Mouse (Mus musculus) forebrain, embryonic 11.5 days (tissue): ENCODE data around the gene Me1. TPM values are rescaled to one million over a fixed set of nuclear protein-coding genes. Genes with fewer than 3 reads are reported as not detected.

Source experiments
- ATAC-seq: fragments of 200-750 bp; cut with Nextera tagmentation; replicated peaks from 2 replicates; pipeline ENCODE4 v1.8.0; 2017; ENCODE audit warnings: moderate TSS enrichment; ENCODE audit not compliant: low FRiP score
- DNase-seq: peaks from one replicate; pipeline ENCODE4 v3.0.0-alpha.2; 2017; ENCODE audit warnings: low spot score
- H3K27ac ChIP-seq: fragments of 300-500 bp; sonication (generic); 2 replicates; pipeline ENCODE4 v1.5.1; 2014; ENCODE audit warnings: low read depth, low read length
- H3K27me3 ChIP-seq: fragments of 300-500 bp; sonication (generic); 2 replicates; pipeline ENCODE4 v1.6.1; 2014; ENCODE audit warnings: mild to moderate bottlenecking, low read length, mixed read lengths; ENCODE audit not compliant: control insufficient read depth, insufficient read depth
- H3K36me3 ChIP-seq: fragments of 300-500 bp; sonication (generic); 2 replicates; pipeline ENCODE4 v1.6.1; 2014; ENCODE audit warnings: mild to moderate bottlenecking, low read length, moderate library complexity, mixed read lengths; ENCODE audit not compliant: control insufficient read depth, insufficient read depth
- H3K4me1 ChIP-seq: fragments of 300-500 bp; sonication (generic); replicated peaks from 2 replicates; pipeline ENCODE4 v1.6.1; 2014; ENCODE audit warnings: low read length, mixed read lengths; ENCODE audit not compliant: control insufficient read depth, insufficient read depth
- H3K4me2 ChIP-seq: fragments of 300-500 bp; sonication (generic); 2 replicates; pipeline ENCODE4 v1.6.1; 2014; ENCODE audit warnings: low read depth, mild to moderate bottlenecking, low read length, moderate library complexity, mixed read lengths; ENCODE audit not compliant: severe bottlenecking
- H3K4me3 ChIP-seq: fragments of 300-500 bp; sonication (generic); 2 replicates; pipeline ENCODE4 v1.5.1; 2014; ENCODE audit warnings: low read depth, low read length
- H3K9ac ChIP-seq: fragments of 300-500 bp; sonication (generic); 2 replicates; pipeline ENCODE4 v1.6.1; 2014; ENCODE audit warnings: low read length
- H3K9me3 ChIP-seq: fragments of 300-500 bp; sonication (generic); 2 replicates; pipeline ENCODE4 v1.6.1; 2016; ENCODE audit warnings: low read length, mixed read lengths; ENCODE audit not compliant: control insufficient read depth
- WGBS: fragments of 180-500 bp; shearing (Covaris S2); extraction: QIAGEN DNeasy Blood & Tissue Kit; methylation state at CpG from one replicate; pipeline ENCODE4 v1.1.7; 2014; 5-methylcytosine and 5-hydroxymethylcytosine counted together
- polyA plus RNA-seq: library from polyadenylated mRNA; unstranded; fragments of >200 nt; fragmentation: Nextera tagmentation; extraction: Ambion mirVana; gene quantifications from 2 replicates; pipeline ENCODE4 v1.2.1, GENCODE M21; 2014

Gene Me1
- polyA plus RNA-seq, 1 experiment from 2014 or later, result 10.7 TPM

DNA sequence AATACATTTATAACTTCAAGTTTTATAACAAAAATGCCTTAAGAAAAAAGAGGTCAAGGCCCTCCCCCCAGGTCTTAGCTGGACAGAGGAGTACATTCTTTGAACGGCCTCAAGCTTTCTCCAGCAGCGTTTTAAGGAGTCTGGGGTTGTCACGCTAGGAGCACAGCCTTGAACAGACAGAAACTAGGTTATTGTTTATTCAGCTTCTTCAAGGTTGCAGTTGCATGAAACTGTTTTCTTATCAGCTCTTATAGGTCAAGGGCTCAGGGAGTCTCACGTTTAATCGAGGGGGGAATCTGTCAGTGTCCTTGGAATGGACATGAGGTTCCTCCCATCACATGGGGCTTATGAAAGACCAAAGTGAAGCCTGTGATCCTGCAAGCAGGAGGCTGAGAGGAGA is 21.4 kb upstream of the Me1 start:
- H3K9me3 ChIP-seq, result no peaks in the 10 kb centered on the region
- no peaks in the 10 kb centered on the region for H3K4me1 ChIP-seq
- no peaks in the 10 kb centered on the region for H3K27me3 ChIP-seq
- no peak overlapping the region for H3K4me3 ChIP-seq
- H3K36me3 ChIP-seq, result no peaks in the 10 kb centered on the region
- H3K9ac ChIP-seq, result no peak overlapping the region
- H3K4me2 ChIP-seq, result no peak overlapping the region
- H3K27ac ChIP-seq, result no peak overlapping the region
- ATAC-seq, result no peak
- no peak for DNase-seq
- WGBS, result 83% methylated on average over 5 of the region's 5 CpGs

DNA sequence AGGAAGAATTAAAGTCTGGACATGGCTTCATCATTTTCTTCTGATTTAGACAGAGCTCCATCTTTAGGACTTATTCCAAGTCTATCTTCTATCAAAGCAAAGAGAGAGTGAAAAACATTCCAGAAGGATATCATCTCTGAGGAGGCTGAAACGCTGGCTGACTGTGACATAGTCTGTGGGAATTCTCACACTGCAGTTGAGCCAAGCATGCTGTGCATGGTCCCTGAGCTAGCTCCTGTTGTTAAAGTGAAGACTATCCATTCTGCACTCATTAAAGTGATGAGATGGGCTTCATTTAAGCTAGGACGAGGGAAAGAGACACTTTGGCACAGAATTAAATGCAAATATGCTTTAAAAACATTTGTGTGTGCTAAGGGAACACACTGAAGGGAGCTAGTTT is 20.8 kb upstream of the Me1 start:
- DNase-seq (no peak), ATAC-seq (no peak)
- H3K27ac ChIP-seq, result no peak overlapping the region
- 65% methylated on average over 2 of the region's 2 CpGs for WGBS
- no peak overlapping the region for H3K4me3 ChIP-seq
- H3K36me3 ChIP-seq, result no peaks in the 10 kb centered on the region
- H3K9me3 ChIP-seq, result no peaks in the 10 kb centered on the region
- no peak overlapping the region for H3K9ac ChIP-seq
- no peaks in the 10 kb centered on the region for H3K27me3 ChIP-seq
- H3K4me1 ChIP-seq, result no peaks in the 10 kb centered on the region
- H3K4me2 ChIP-seq, result no peak overlapping the region

DNA sequence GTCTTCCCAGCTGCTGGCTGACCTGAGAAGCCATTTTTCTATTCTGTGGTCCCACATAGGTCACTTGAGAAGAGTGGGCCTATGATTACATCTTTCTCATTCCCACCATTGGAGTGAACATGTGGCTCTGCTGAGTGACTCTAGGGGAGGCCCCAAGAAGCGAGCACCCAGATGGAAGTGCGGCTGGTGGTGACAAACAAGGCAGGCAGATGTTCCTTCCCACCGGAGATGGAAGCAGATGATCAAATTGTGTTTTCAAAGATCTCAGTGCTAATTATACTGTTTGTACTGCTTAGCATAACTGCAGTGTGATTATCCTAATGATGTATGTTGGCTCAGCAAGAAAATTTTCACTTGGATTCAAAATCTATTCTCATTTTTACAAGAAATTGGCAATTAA is 18.3 kb upstream of the Me1 start:
- Histone ChIP-seq H3K4me1 (no peaks in the 10 kb centered on the region), H3K36me3 (no peaks in the 10 kb centered on the region), H3K27me3 (no peaks in the 10 kb centered on the region), H3K27ac (no peak overlapping the region), H3K9ac (no peak overlapping the region), H3K9me3 (no peaks in the 10 kb centered on the region), H3K4me2 (no peak overlapping the region), H3K4me3 (no peak overlapping the region)
- 83% methylated on average over 3 of the region's 3 CpGs for WGBS
- DNase-seq (no peak), ATAC-seq (no peak)

DNA sequence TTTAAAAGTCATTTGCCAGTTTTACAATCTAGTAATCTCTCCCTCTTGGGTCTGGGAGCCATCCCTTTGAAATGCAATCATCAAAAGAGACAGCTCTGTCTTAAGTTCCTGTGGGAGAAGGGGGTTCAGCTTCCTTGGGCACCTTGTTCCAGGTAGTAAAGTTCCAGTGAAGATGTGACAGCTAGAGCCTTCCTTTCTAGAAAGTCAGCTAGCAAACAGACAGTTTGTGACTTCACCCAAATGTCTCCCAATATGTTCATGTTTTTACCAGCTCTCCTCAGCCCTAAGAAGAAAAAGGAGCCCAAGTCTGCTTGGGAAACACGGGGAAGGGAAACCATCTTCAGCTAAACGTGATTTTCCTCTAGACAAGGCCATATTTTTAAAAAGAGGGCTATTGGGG is 16.9 kb upstream of the Me1 start:
- no peak for DNase-seq
- no peaks in the 10 kb centered on the region for H3K36me3 ChIP-seq
- no peak overlapping the region for H3K27ac ChIP-seq
- 82% methylated on average over 2 of the region's 2 CpGs for WGBS
- H3K4me2 ChIP-seq, result no peak overlapping the region
- no peaks in the 10 kb centered on the region for H3K4me1 ChIP-seq
- ATAC-seq, result no peak
- H3K27me3 ChIP-seq, result no peaks in the 10 kb centered on the region
- no peak overlapping the region for H3K4me3 ChIP-seq
- H3K9me3 ChIP-seq, result no peaks in the 10 kb centered on the region
- no peak overlapping the region for H3K9ac ChIP-seq

DNA sequence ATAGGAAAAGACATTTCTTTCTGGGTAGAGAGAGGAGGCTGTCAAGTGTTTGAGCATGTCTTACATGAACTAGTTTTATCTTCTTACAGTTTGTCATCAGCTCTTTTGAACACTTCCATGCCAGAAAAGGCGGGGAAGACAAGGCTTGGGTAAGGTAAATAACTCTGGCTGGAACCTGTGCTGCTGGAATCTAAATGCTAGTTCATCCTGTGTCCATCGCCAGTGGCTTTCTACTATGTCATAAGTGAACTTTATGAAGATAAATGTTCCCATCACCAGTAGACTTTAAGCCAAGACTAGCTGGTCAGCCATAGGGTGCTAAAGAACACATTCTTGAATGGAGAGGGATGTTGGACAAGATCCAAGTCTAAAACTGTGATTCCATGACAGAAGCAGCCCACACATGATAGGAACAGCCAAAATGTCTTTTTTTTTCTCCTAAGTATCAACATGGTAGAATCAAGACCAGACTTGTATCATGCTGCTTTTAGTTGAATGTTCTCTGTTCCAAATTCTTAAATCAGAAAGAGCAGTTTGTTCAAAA is 14.4 kb upstream of the Me1 start:
- no peak for DNase-seq
- H3K9me3 ChIP-seq, result no peaks in the 10 kb centered on the region
- ATAC-seq, result no peak
- 84% methylated on average over 2 of the region's 2 CpGs for WGBS
- H3K27me3 ChIP-seq, result no peaks in the 10 kb centered on the region
- H3K36me3 ChIP-seq, result no peaks in the 10 kb centered on the region
- H3K4me1 ChIP-seq, result no peaks in the 10 kb centered on the region
- no peak overlapping the region for H3K4me3 ChIP-seq
- no peak overlapping the region for H3K9ac ChIP-seq
- no peak overlapping the region for H3K27ac ChIP-seq
- no peak overlapping the region for H3K4me2 ChIP-seq

DNA sequence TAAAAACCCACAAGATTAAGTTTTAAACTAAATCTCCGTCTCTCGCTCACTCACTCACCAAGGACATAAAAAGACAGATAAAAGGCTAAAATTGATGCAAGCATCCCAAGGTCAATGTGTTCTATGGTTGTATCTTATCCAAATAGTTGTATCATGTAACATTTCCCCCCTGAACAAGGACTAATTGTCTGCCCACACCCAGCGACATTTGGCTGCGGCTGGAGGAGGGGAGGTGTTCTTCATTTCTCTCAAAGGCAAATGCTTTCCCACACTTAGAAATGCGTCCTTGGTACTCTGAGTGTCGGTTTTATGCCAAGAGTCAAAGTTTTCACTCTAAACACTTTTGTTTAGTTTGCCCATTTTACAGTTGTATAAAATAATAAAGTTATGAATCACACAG is 13.2 kb upstream of the Me1 start:
- WGBS, result 77% methylated on average over 6 of the region's 6 CpGs

DNA sequence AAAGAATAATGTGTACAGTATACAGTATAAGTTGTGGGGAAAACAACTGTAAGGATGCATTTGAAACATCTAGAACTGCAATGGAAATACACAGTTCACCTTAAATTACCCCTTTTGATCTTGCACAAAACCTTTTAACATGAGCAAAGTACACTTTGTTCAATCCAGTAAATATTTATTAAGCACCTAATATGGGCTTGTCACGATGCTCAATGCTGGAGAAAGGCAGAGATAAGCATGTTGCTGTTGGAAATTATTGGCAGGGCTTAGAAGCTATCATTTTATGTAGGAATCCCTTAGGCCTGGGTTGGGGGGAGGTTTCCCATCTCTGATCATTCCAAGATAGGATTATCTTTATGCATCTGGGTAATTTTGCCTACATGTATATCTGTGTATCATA is 11.7 kb upstream of the Me1 start:
- DNase-seq (no peak), ATAC-seq (no peak)
- H3K4me3 ChIP-seq, result no peak overlapping the region
- no peaks in the 10 kb centered on the region for H3K36me3 ChIP-seq
- no peak overlapping the region for H3K9ac ChIP-seq
- no peaks in the 10 kb centered on the region for H3K9me3 ChIP-seq
- 71% methylated on average over 1 of the region's 1 CpGs for WGBS
- H3K27me3 ChIP-seq, result no peaks in the 10 kb centered on the region
- no peak overlapping the region for H3K4me2 ChIP-seq
- H3K27ac ChIP-seq, result no peak overlapping the region
- H3K4me1 ChIP-seq, result no peaks in the 10 kb centered on the region

More for the DNA sequence above, 13.2 kb upstream of the Me1 start:
- H3K36me3 ChIP-seq, result no peaks in the 10 kb centered on the region
- no peak overlapping the region for H3K9ac ChIP-seq
- no peak overlapping the region for H3K4me2 ChIP-seq
- H3K4me3 ChIP-seq, result no peak overlapping the region
- H3K27me3 ChIP-seq, result no peaks in the 10 kb centered on the region
- no peak for DNase-seq
- H3K4me1 ChIP-seq, result no peaks in the 10 kb centered on the region
- ATAC-seq, result no peak
- H3K9me3 ChIP-seq, result no peaks in the 10 kb centered on the region
- H3K27ac ChIP-seq, result no peak overlapping the region

DNA sequence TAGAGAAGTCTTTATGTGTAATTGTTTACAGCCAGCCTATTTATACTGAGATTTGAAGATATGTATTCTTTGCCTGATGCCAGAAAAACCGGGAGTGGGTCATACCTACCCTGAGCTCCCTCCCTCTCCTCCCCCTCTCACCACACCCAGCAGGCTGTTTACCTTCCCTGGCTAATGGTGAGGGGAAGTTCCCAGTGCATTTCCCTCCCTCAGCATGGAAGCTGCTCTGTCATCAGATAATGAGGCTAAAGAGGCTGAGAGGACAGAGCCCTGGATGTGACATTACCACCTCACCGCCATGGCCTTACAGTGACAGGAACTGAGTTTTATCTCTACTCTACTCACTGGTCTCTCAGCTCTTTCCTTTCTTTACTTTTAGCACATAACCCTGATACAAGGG is 6.1 kb upstream of the Me1 start:
- 13% methylated on average over 2 of the region's 2 CpGs for WGBS
- Histone ChIP-seq H3K27me3 (no peaks in the 10 kb centered on the region), H3K4me1 (no peaks in the 10 kb centered on the region), H3K4me3 (no peak overlapping the region), H3K9me3 (no peaks in the 10 kb centered on the region), H3K9ac (no peak overlapping the region), H3K4me2 (no peak overlapping the region), H3K36me3 (no peaks in the 10 kb centered on the region), H3K27ac (no peak overlapping the region)
- no peak for DNase-seq
- ATAC-seq, result no peak

DNA sequence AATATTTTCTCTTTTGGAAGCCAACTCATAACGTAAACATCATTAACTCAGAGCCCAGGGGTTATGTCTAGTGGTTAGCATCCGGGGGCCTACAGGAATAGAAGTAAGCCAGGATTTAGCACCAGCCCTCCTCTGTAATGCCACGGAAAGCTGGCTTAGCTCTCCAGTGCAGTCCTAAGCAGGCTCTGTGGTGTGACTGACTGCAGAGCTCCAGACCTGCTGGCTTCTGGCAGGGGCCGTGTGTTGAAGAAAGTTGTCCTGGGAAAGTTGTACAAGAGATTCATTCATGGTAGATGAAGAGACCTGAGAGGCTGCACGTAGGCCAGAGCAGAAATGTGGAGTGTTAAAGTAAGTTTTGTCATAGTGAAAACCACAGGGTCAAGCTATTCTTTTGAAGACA is 5.5 kb upstream of the Me1 start:
- Histone ChIP-seq H3K27me3 (no peaks in the 10 kb centered on the region), H3K9me3 (no peaks in the 10 kb centered on the region), H3K4me3 (no peak overlapping the region), H3K36me3 (no peaks in the 10 kb centered on the region), H3K9ac (no peak overlapping the region), H3K4me2 (no peak overlapping the region), H3K27ac (no peak overlapping the region), H3K4me1 (no peaks in the 10 kb centered on the region)
- no peak for ATAC-seq
- 36% methylated on average over 5 of the region's 5 CpGs for WGBS
- no peak for DNase-seq
